Comparison of ENCODE assay signal across 22 mouse cellular contexts in the genomic region with DNA sequence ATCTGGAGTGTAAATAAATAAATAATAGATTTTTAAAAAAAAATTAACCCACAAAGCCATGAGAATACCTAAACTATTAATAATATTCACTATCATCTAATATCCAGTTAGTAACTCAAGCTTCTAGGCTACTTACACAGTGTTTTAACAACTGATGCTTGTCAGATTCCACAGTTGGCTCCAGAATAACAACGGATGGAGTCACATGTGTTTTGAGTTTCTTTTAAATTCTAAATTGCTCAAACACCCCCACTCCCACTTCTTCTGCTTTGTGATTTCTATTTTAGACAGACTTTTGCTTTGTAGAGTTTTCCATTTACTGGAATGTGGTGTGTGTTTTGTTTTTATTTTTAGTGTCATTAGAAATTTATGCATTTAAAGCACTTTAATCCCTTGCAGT.
DNase-seq lines count a peak whose midpoint lies in the region; ATAC-seq lines count a peak whose summit lies in the region.
"Had no signal": no experiment of that assay in that cellular context is flagged by ENCODE, and none has a peak within 500 bp of the region (broad histone marks: within the 10 kb centered on the region; RNA-seq: fewer than 3 reads in every experiment).

No protein-coding gene starts in this region.

- H3K4me2 ChIP-seq in midbrain, embryonic 11.5 days: no peak overlapping the region
- no peak overlapping the region for H3K4me2 ChIP-seq in midbrain, embryonic 15.5 days
- no peak overlapping the region for H3K4me2 ChIP-seq in embryonic facial prominence, embryonic 11.5 days (ENCODE audit: low read depth, low read length)
- no peak overlapping the region for H3K4me2 ChIP-seq in embryonic facial prominence, embryonic 15.5 days (replicated peaks)
- H3K4me2 ChIP-seq: forebrain, embryonic 13.5 days; heart, embryonic 13.5 days; hindbrain, embryonic 12.5 days had no signal

- no peaks in the 10 kb centered on the region for H3K9me3 ChIP-seq in midbrain, embryonic 11.5 days (ENCODE audit: control insufficient read depth, low read length)
- H3K9me3 ChIP-seq in midbrain, embryonic 15.5 days: no peaks in the 10 kb centered on the region
- H3K9me3 ChIP-seq in embryonic facial prominence, embryonic 11.5 days (replicated peaks; ENCODE audit: control insufficient read depth, low read length): no peaks in the 10 kb centered on the region
- H3K9me3 ChIP-seq in embryonic facial prominence, embryonic 15.5 days (replicated peaks): no peaks in the 10 kb centered on the region
- no peaks in the 10 kb centered on the region for H3K9me3 ChIP-seq in heart, embryonic 10.5 days
- H3K9me3 ChIP-seq: forebrain, embryonic 13.5 days; heart, embryonic 13.5 days; hindbrain, embryonic 12.5 days had no signal

- no peak overlapping the region for H3K27ac ChIP-seq in midbrain, embryonic 11.5 days (ENCODE audit: low read depth, low read length)
- no peak overlapping the region for H3K27ac ChIP-seq in midbrain, embryonic 15.5 days
- H3K27ac ChIP-seq in embryonic facial prominence, embryonic 11.5 days (replicated peaks; ENCODE audit: low read depth, low read length): no peak overlapping the region
- H3K27ac ChIP-seq in embryonic facial prominence, embryonic 15.5 days (replicated peaks): peak overlapping the region; percentile 73
- no peak overlapping the region for H3K27ac ChIP-seq in heart, embryonic 10.5 days
- H3K27ac ChIP-seq: forebrain, embryonic 13.5 days; gastrocnemius, adult 2 months; heart, embryonic 13.5 days; hindbrain, embryonic 12.5 days had no signal

- no peak overlapping the region for H3K9ac ChIP-seq in midbrain, embryonic 11.5 days (ENCODE audit: low read length)
- H3K9ac ChIP-seq in midbrain, embryonic 15.5 days: no peak overlapping the region
- no peak overlapping the region for H3K9ac ChIP-seq in embryonic facial prominence, embryonic 11.5 days (replicated peaks; ENCODE audit: low read length)
- H3K9ac ChIP-seq in embryonic facial prominence, embryonic 15.5 days: no peak overlapping the region
- H3K9ac ChIP-seq: forebrain, embryonic 13.5 days; forebrain, postnatal 0 days; heart, embryonic 13.5 days; hindbrain, embryonic 12.5 days had no signal

- H3K4me3 ChIP-seq in midbrain, embryonic 11.5 days (ENCODE audit: low read depth, low read length): no peak overlapping the region
- no peak overlapping the region for H3K4me3 ChIP-seq in midbrain, embryonic 15.5 days
- no peak overlapping the region for H3K4me3 ChIP-seq in embryonic facial prominence, embryonic 11.5 days (ENCODE audit: low read depth, low read length)
- no peak overlapping the region for H3K4me3 ChIP-seq in embryonic facial prominence, embryonic 15.5 days (replicated peaks)
- H3K4me3 ChIP-seq in heart, embryonic 10.5 days: no peak overlapping the region
- H3K4me3 ChIP-seq: forebrain, embryonic 13.5 days; gastrocnemius, adult 2 months; heart, embryonic 13.5 days; hindbrain, embryonic 12.5 days had no signal

- WGBS in midbrain, embryonic 11.5 days: 84% methylated on average over 1 of the region's 1 CpGs
- WGBS in midbrain, embryonic 15.5 days: 85% methylated on average over 1 of the region's 1 CpGs
- WGBS in embryonic facial prominence, embryonic 11.5 days: 39% methylated on average over 1 of the region's 1 CpGs
- WGBS in embryonic facial prominence, embryonic 15.5 days: 23% methylated on average over 1 of the region's 1 CpGs
- whole genome bisulfite sequencing in heart, embryonic 10.5 days: 72% methylated on average over 1 of the region's 1 CpGs

- H3K36me3 ChIP-seq in midbrain, embryonic 11.5 days (ENCODE audit: control insufficient read depth, insufficient read depth, low read length): no peaks in the 10 kb centered on the region
- no peaks in the 10 kb centered on the region for H3K36me3 ChIP-seq in midbrain, embryonic 15.5 days (replicated peaks)
- H3K36me3 ChIP-seq in embryonic facial prominence, embryonic 11.5 days (replicated peaks; ENCODE audit: control insufficient read depth, insufficient read depth, low read depth, low read length): no peaks in the 10 kb centered on the region
- H3K36me3 ChIP-seq in embryonic facial prominence, embryonic 15.5 days: no peaks in the 10 kb centered on the region
- H3K36me3 ChIP-seq in heart, embryonic 10.5 days: no peaks in the 10 kb centered on the region
- H3K36me3 ChIP-seq: heart, embryonic 13.5 days; hindbrain, embryonic 12.5 days had no signal

- no peaks in the 10 kb centered on the region for H3K4me1 ChIP-seq in midbrain, embryonic 11.5 days (ENCODE audit: control insufficient read depth, insufficient read depth, low read length)
- no peaks in the 10 kb centered on the region for H3K4me1 ChIP-seq in midbrain, embryonic 15.5 days
- no peaks in the 10 kb centered on the region for H3K4me1 ChIP-seq in embryonic facial prominence, embryonic 11.5 days (ENCODE audit: control insufficient read depth, insufficient read depth, low read length)
- peaks cover 18% of the 10 kb centered on the region for H3K4me1 ChIP-seq in embryonic facial prominence, embryonic 15.5 days
- peaks cover 13% of the 10 kb centered on the region; the same call in 1 of the 2 replicates for H3K4me1 ChIP-seq in heart, embryonic 10.5 days
- H3K4me1 ChIP-seq: forebrain, embryonic 13.5 days; hindbrain, embryonic 12.5 days had no signal

- no peaks in the 10 kb centered on the region for H3K27me3 ChIP-seq in midbrain, embryonic 11.5 days (ENCODE audit: control insufficient read depth, insufficient read depth, low read length)
- H3K27me3 ChIP-seq in midbrain, embryonic 15.5 days (replicated peaks): no peaks in the 10 kb centered on the region
- H3K27me3 ChIP-seq in embryonic facial prominence, embryonic 11.5 days (ENCODE audit: control insufficient read depth, insufficient read depth, low read length): no peaks in the 10 kb centered on the region
- H3K27me3 ChIP-seq in embryonic facial prominence, embryonic 15.5 days: no peaks in the 10 kb centered on the region
- no peaks in the 10 kb centered on the region for H3K27me3 ChIP-seq in heart, embryonic 10.5 days (ENCODE audit: insufficient read depth, poor library complexity, severe bottlenecking)
- H3K27me3 ChIP-seq: forebrain, embryonic 13.5 days; heart, embryonic 13.5 days; hindbrain, embryonic 12.5 days had no signal

- peak; percentile 41 for DNase-seq in midbrain, embryonic 11.5 days (ENCODE audit: low spot score, missing footprints)
- DNase-seq in embryonic facial prominence, embryonic 11.5 days (ENCODE audit: low spot score): peak; percentile 60
- no peak for DNase-seq in heart, postnatal 36 days
- no peak for DNase-seq in left cerebral cortex, postnatal 36 days (ENCODE audit: low spot score in 2 of 2)
- no peak for DNase-seq in heart, embryonic 10.5 days (ENCODE audit: low spot score)
- DNase-seq: adrenal gland, adult 8-10 months; adrenal gland, postnatal 36 days; cerebellum, adult 11 months; cerebellum, adult 8-10 months; cerebellum, postnatal 14 days; embryo, embryonic 11 days; forebrain, postnatal 0 days; gastrocnemius, adult 2 months; gastrocnemius, postnatal 25 days; heart, postnatal 4 days had no signal

- no peak for ATAC-seq in midbrain, embryonic 11.5 days (ENCODE audit: low FRiP score)
- ATAC-seq in midbrain, embryonic 15.5 days (replicated peaks): no peak
- no peak for ATAC-seq in embryonic facial prominence, embryonic 11.5 days (replicated peaks; ENCODE audit: insufficient number of reproducible peaks, low FRiP score, low TSS enrichment, low read depth)
- no peak for ATAC-seq in embryonic facial prominence, embryonic 15.5 days (ENCODE audit: insufficient number of reproducible peaks, low FRiP score, low TSS enrichment, low read depth)
- ATAC-seq: forebrain, embryonic 13.5 days; forebrain, postnatal 0 days; hindbrain, embryonic 16.5 days; inflammation-experienced regulatory T-cells, adult 6 months had no signal

- intact Hi-C loops in heart, postnatal 36 days (cut with DNase I): no loop called here
- intact Hi-C loops in left cerebral cortex, postnatal 36 days (cut with DNase I): no loop called here

Comparison
In these comparisons a context has a peak if more than half of its experiments do, and no peak if none do; other contexts are left out.
1. DNase-seq: peak in midbrain, embryonic 11.5 days (single experiment) and embryonic facial prominence, embryonic 11.5 days (single experiment); none in heart, postnatal 36 days (0 of 2), left cerebral cortex, postnatal 36 days (0 of 2) and heart, embryonic 10.5 days (single experiment).